Mouse (Mus musculus) liver, adult 2 months (tissue): ENCODE results near the gene Bckdhb. TPM values are rescaled to one million over a fixed set of nuclear protein-coding genes. Genes with fewer than 3 reads are reported as not detected.

Experiments used
- DNase-seq: peaks from one replicate; pipeline ENCODE4 v3.0.0-alpha.2; 2011; ENCODE audit warnings: low read depth, low spot score; ENCODE audit errors: extremely low read depth
- H3K27ac ChIP-seq: fragments of 200-500 bp; replicated peaks from 2 replicates; pipeline ENCODE4 v1.5.1; 2012; ENCODE audit warnings: low read depth, mild to moderate bottlenecking, control low read depth, inconsistent platforms, low read length; ENCODE audit not compliant: insufficient read depth
- H3K27me3 ChIP-seq: fragments of 200-500 bp; 2 replicates; pipeline ENCODE4 v1.6.1; 2012; ENCODE audit warnings: mild to moderate bottlenecking, moderate library complexity, low read length, inconsistent platforms; ENCODE audit not compliant: control insufficient read depth, insufficient read depth
- H3K36me3 ChIP-seq: fragments of 200-500 bp; 2 replicates; pipeline ENCODE4 v1.6.1; 2012; ENCODE audit warnings: low read length, inconsistent platforms; ENCODE audit not compliant: control insufficient read depth, insufficient read depth
- H3K4me1 ChIP-seq: fragments of 200-500 bp; 2 replicates; pipeline ENCODE4 v1.6.1; 2011; ENCODE audit warnings: low read length; ENCODE audit not compliant: control insufficient read depth, insufficient read depth
- H3K4me3 ChIP-seq: fragments of 200-500 bp; 2 replicates; pipeline ENCODE4 v1.5.1; 2011; ENCODE audit warnings: low read depth, mild to moderate bottlenecking, control low read depth, low read length, moderate library complexity; ENCODE audit not compliant: insufficient read depth
- H3K79me2 ChIP-seq: fragments of 200-500 bp; 2 replicates; pipeline ENCODE4 v1.6.1; 2012; ENCODE audit warnings: inconsistent platforms, mild to moderate bottlenecking, low read length, moderate library complexity; ENCODE audit not compliant: control insufficient read depth, insufficient read depth
- H3K9ac ChIP-seq: fragments of 200-500 bp; 2 replicates; pipeline ENCODE4 v1.6.1; 2012; ENCODE audit warnings: low read depth, mild to moderate bottlenecking, control low read depth, inconsistent platforms, low read length
- CTCF ChIP-seq: fragments of 200-500 bp; IDR thresholded peaks from 2 replicates; pipeline ENCODE4 v1.5.1; 2011; ENCODE audit warnings: low read depth, low read length, control low read depth
- POLR2A ChIP-seq: fragments of 200-500 bp; IDR thresholded peaks from 2 replicates; pipeline ENCODE4 v1.6.1; 2011; ENCODE audit warnings: low read length, control low read depth; ENCODE audit not compliant: insufficient read depth; ENCODE audit errors: extremely low read depth
- WGBS: fragments of 180-500 bp; shearing (Covaris S2); methylation state at CpG from one replicate; pipeline ENCODE4 v1.1.7; 2018; 5-methylcytosine and 5-hydroxymethylcytosine counted together
- polyA plus RNA-seq: library from polyadenylated mRNA; depleted of rRNA; stranded (reverse); fragments of >200 nt; gene quantifications from 2 replicates; pipeline ENCODE4 v1.2.3, GENCODE M21; 2012
- total RNA-seq: library from RNA; depleted of rRNA; stranded (reverse); fragments of >200 nt; gene quantifications from 2 replicates; pipeline ENCODE4 v1.2.3, GENCODE M21; 2014

Bckdhb gene
- total and polyA plus RNA-seq, 2 experiments, result 76.8 to 99.6 TPM

DNA sequence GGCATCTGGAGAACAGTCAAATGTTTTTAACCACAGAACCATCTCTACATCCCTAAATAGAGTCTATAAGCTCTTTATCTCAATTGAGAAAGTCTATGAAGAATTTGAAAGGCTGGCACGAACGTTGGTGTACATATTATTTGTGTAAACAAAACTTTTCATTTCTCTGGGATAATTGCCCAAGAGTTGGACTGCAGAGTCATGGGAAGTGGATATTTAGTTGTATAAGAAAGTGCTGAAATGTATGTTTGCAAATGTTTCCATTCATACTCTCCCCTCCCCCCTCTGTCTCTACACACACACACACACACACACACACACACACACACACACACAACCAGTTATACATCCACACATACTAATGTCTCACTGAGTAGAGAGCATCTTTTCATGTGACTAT is 181.5 kb downstream of the Bckdhb start:
- Histone ChIP-seq H3K79me2 (peaks cover 3% of the 10 kb centered on the region; the same call in 1 of the 2 replicates), H3K4me3 (no peak overlapping the region), H3K36me3 (no peaks in the 10 kb centered on the region), H3K27me3 (no peaks in the 10 kb centered on the region), H3K9ac (no peak overlapping the region), H3K27ac (no peak overlapping the region), H3K4me1 (no peaks in the 10 kb centered on the region)
- WGBS, result 71% methylated on average over 2 of the region's 2 CpGs
- no peak for TF ChIP-seq POLR2A
- no peak for TF ChIP-seq CTCF
- no peak for DNase-seq

DNA sequence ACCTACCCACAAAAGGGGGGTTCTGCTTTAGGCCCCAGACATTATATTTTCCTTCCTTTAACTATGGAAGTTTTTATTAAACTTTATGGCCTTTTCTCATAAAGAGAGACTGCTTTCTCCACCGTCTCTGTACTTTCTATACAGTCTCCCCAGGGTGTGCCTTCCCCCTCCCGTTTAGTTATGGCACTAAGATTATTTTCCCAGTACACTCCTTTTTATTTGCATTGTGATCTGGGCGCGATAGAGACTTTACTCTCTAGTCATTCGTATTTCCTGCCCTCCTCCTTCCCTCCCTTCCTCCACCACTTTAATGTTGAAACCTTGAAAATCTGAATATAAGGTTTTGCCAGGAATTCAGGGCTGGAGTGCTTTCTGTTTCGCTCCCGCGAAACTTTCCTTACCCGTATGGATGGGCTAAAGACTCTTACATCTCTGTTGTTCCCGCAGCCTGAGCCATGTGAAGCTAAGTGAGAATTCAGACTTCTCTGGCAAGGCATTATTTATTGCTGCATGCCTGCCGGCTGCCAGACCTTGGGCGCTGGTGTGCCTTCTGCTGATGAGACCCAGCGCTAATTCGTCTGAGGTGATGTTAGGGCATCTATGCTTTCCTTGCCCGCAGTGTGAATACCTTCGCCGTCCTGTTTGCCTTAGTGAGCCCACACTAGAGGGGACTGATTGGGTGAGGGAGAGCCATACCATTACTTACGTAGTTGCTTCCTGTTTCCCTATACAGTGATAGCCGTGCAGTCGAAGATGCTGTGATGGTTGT is 182.3 kb downstream of the Bckdhb start:
- Histone ChIP-seq H3K4me3 (no peak overlapping the region), H3K79me2 (peaks cover 5% of the 10 kb centered on the region; the same call in 1 of the 2 replicates), H3K27ac (no peak overlapping the region), H3K9ac (no peak overlapping the region), H3K36me3 (no peaks in the 10 kb centered on the region), H3K27me3 (no peaks in the 10 kb centered on the region), H3K4me1 (no peaks in the 10 kb centered on the region)
- no peak for DNase-seq
- TF ChIP-seq CTCF, result no peak
- TF ChIP-seq POLR2A, result no peak
- 81% methylated on average over 20 of the region's 20 CpGs for WGBS

DNA sequence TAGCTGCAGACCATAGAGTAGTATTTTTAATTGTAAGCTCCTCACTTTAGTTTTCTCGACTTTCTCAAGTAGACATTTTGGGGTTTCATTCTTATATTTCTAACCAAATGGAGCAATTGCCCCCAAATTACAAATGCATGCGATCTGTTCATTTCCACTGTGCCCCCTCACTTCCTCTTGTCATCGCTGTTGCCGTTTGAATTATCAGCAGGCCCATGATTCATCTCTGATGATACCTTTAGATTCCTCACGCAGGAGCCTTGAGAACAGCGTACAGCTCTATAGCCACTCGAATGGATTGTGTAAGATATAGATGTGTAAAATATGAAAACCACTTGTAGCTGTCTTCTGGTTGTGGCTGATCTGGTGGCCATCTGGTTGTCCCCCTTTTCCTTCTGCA is 183.6 kb downstream of the Bckdhb start:
- no peak overlapping the region for H3K9ac ChIP-seq
- no peak overlapping the region for H3K27ac ChIP-seq
- H3K4me1 ChIP-seq, result no peaks in the 10 kb centered on the region
- no peak overlapping the region for H3K4me3 ChIP-seq
- no peaks in the 10 kb centered on the region for H3K36me3 ChIP-seq
- H3K27me3 ChIP-seq, result no peaks in the 10 kb centered on the region
- H3K79me2 ChIP-seq, result peaks cover 2% of the 10 kb centered on the region; the same call in 1 of the 2 replicates
- TF ChIP-seq CTCF (no peak), POLR2A (no peak)
- WGBS, result 87% methylated on average over 7 of the region's 7 CpGs
- no peak for DNase-seq

DNA sequence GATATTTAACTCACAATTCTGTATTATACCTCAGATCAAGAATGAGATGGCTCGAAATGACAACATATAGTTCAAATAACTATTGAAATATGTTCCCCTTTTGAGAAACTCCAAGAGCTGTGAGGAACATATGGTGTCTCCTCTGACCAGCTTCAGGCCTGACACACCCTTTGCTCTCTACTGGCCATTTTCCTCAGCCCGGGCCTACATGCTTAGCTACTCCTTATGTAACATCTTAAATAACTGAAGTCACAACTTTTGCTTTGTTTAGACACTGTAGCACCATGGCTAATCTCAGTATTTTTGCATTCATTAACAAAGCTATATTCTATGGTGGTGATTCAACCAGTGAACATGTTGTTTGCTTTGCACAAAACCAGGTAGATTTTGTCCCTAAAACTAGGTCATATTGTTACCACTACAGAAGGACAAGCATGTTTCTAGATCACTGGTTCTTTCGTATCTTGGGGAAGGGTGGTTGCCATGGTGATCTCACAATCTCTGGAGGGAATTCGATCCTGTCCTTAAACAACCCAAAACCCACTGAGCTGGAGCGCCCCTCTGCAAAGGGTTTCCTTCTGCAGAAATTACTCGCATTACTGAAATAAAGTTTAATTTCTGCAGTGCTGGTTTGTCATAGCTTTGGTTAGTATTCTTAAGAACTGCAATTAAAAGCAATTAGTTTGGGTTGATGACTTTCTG is 185.0 kb downstream of the Bckdhb start:
- Histone ChIP-seq H3K27me3 (no peaks in the 10 kb centered on the region), H3K36me3 (no peaks in the 10 kb centered on the region), H3K9ac (no peak overlapping the region), H3K27ac (no peak overlapping the region), H3K4me1 (no peaks in the 10 kb centered on the region), H3K4me3 (no peak overlapping the region), H3K79me2 (peaks cover 2% of the 10 kb centered on the region; the same call in 1 of the 2 replicates)
- no peak for DNase-seq
- no peak for TF ChIP-seq CTCF
- no peak for TF ChIP-seq POLR2A
- WGBS, result 74% methylated on average over 6 of the region's 6 CpGs

DNA sequence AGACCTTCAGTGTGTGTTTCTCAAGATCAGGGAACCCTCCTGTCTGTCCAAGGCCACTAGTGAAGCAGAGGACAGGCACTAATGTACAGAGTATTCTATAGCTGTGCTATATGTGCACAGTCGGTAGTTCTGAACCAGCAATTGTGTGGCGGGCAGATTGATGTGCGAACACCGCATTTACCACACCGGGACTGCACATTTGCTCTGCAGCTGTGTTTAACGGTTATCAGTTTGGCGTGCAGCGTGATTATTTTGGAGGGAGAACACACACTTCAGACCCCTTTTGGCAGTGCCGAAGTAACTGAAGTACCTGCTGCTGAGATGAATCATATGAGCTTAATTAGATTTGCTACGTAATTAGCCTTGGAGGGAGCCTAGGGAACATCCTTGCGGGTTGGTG is 185.7 kb downstream of the Bckdhb start:
- H3K27me3 ChIP-seq, result no peaks in the 10 kb centered on the region
- peaks cover 2% of the 10 kb centered on the region; the same call in 1 of the 2 replicates for H3K79me2 ChIP-seq
- H3K4me3 ChIP-seq, result no peak overlapping the region
- H3K4me1 ChIP-seq, result no peaks in the 10 kb centered on the region
- no peak overlapping the region for H3K9ac ChIP-seq
- 84% methylated on average over 11 of the region's 11 CpGs for WGBS
- no peak for DNase-seq
- H3K27ac ChIP-seq, result no peak overlapping the region
- no peaks in the 10 kb centered on the region for H3K36me3 ChIP-seq
- TF ChIP-seq CTCF (no peak), POLR2A (no peak)
